Mouse (Mus musculus) midbrain, embryonic 14.5 days (tissue): ENCODE data around the gene Slc3a1. TPM values are rescaled to one million over a fixed set of nuclear protein-coding genes. Genes with fewer than 3 reads are reported as not detected.

Source experiments
- ATAC-seq: fragments of 200-750 bp; cut with Nextera tagmentation; 2 replicates; pipeline ENCODE4 v1.8.0; 2017; ENCODE audit warnings: moderate number of reproducible peaks, moderate library complexity; ENCODE audit not compliant: low FRiP score, low TSS enrichment
- DNase-seq: peaks from one replicate; pipeline ENCODE4 v3.0.0-alpha.2; 2015
- H3K27ac ChIP-seq: fragments of 300-500 bp; sonication (generic); replicated peaks from 2 replicates; pipeline ENCODE4 v1.5.1; 2014; ENCODE audit warnings: mild to moderate bottlenecking, low read depth, low read length, moderate library complexity
- H3K27me3 ChIP-seq: fragments of 300-500 bp; sonication (generic); 2 replicates; pipeline ENCODE4 v1.6.1; 2014; ENCODE audit warnings: low read length, control low read depth, mixed read lengths; ENCODE audit not compliant: control insufficient read depth, insufficient read depth
- H3K36me3 ChIP-seq: fragments of 300-500 bp; sonication (generic); 2 replicates; pipeline ENCODE4 v1.6.1; 2014; ENCODE audit warnings: low read length, control low read depth; ENCODE audit not compliant: control insufficient read depth, insufficient read depth
- H3K4me1 ChIP-seq: fragments of 300-500 bp; sonication (generic); 2 replicates; pipeline ENCODE4 v1.6.1; 2014; ENCODE audit warnings: mild to moderate bottlenecking, antibody characterized with exemption, low read length, control low read depth; ENCODE audit not compliant: control insufficient read depth, insufficient read depth
- H3K4me2 ChIP-seq: fragments of 300-500 bp; sonication (generic); 2 replicates; pipeline ENCODE4 v1.6.1; 2014; ENCODE audit warnings: mild to moderate bottlenecking, low read length, moderate library complexity
- H3K4me3 ChIP-seq: fragments of 300-500 bp; sonication (generic); replicated peaks from 2 replicates; pipeline ENCODE4 v1.5.1; 2014; ENCODE audit warnings: low read depth, low read length
- H3K9ac ChIP-seq: fragments of 300-500 bp; sonication (generic); replicated peaks from 2 replicates; pipeline ENCODE4 v1.6.1; 2014; ENCODE audit warnings: mild to moderate bottlenecking, low read length, moderate library complexity
- H3K9me3 ChIP-seq: fragments of 300-500 bp; sonication (generic); 2 replicates; pipeline ENCODE4 v1.6.1; 2016; ENCODE audit warnings: low read length, control low read depth, mixed read lengths; ENCODE audit not compliant: control insufficient read depth
- WGBS: fragments of 180-500 bp; shearing (Covaris S2); extraction: QIAGEN DNeasy Blood & Tissue Kit; methylation state at CpG from one replicate; pipeline ENCODE4 v1.1.7; 2014; 5-methylcytosine and 5-hydroxymethylcytosine counted together
- polyA plus RNA-seq: library from polyadenylated mRNA; unstranded; fragments of >200 nt; fragmentation: Nextera tagmentation; extraction: Ambion mirVana; gene quantifications from 2 replicates; pipeline ENCODE4 v1.2.1, GENCODE M21; 2014

The Slc3a1 gene
- polyA plus RNA-seq, 1 experiment from 2014 or later, result 0.37 TPM

GRCm38 (mm10) chr17:85027247-85027646, 929 bp upstream of the Slc3a1 start:
- no peak overlapping the region for H3K4me2 ChIP-seq
- no peak overlapping the region for H3K9ac ChIP-seq
- 89% methylated on average over 3 of the region's 3 CpGs for WGBS
- H3K27me3 ChIP-seq, result no peaks in the 10 kb centered on the region
- H3K36me3 ChIP-seq, result no peaks in the 10 kb centered on the region
- H3K9me3 ChIP-seq, result no peaks in the 10 kb centered on the region
- no peaks in the 10 kb centered on the region for H3K4me1 ChIP-seq
- DNase-seq (no peak), ATAC-seq (no peak)
- no peak overlapping the region for H3K4me3 ChIP-seq
- no peak overlapping the region for H3K27ac ChIP-seq

- no peak for DNase-seq
- Histone ChIP-seq H3K9ac (no peak overlapping the region), H3K4me1 (no peaks in the 10 kb centered on the region), H3K4me3 (no peak overlapping the region), H3K27ac (no peak overlapping the region), H3K36me3 (no peaks in the 10 kb centered on the region), H3K4me2 (no peak overlapping the region), H3K27me3 (no peaks in the 10 kb centered on the region), H3K9me3 (no peaks in the 10 kb centered on the region)
- ATAC-seq, result no peak
- 93% methylated on average over 10 of the region's 10 CpGs for WGBS
Measured at GRCm38 (mm10) chr17:85028797-85029196, 621 bp downstream of the Slc3a1 start.

- H3K4me3 ChIP-seq, result no peak overlapping the region
- no peaks in the 10 kb centered on the region for H3K9me3 ChIP-seq
- WGBS, result 79% methylated on average over 5 of the region's 5 CpGs
- H3K4me2 ChIP-seq, result no peak overlapping the region
- no peaks in the 10 kb centered on the region for H3K4me1 ChIP-seq
- no peak overlapping the region for H3K27ac ChIP-seq
- no peak overlapping the region for H3K9ac ChIP-seq
- H3K36me3 ChIP-seq, result no peaks in the 10 kb centered on the region
- DNase-seq, result no peak
- H3K27me3 ChIP-seq, result no peaks in the 10 kb centered on the region
- no peak for ATAC-seq
Measured at GRCm38 (mm10) chr17:85030651-85031050, 2.5 kb downstream of the Slc3a1 start.

DNA sequence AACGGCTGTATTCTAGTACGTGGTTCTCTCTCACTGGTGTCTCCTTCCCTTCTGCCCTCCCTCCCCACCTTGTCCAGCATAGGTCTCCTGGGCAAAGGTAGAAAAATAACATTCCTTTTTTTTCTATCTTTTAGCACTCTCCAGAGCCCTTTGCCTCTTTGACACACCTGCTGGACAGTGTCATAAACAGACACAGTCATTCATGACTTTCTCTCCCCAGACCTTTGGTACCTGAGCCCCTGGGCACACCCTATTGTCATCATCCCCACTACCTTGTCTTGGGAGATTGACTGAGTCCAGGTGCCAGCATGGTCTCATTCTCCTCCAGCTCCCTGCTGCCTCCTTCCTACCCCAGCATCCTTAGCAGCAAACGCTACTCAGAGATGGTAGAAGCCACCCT, 4.9 kb downstream of the Slc3a1 start:
- WGBS, result 88% methylated on average over 3 of the region's 3 CpGs
- Histone ChIP-seq H3K27ac (no peak overlapping the region), H3K9me3 (no peaks in the 10 kb centered on the region), H3K4me2 (no peak overlapping the region), H3K36me3 (no peaks in the 10 kb centered on the region), H3K9ac (no peak overlapping the region), H3K4me1 (no peaks in the 10 kb centered on the region), H3K4me3 (no peak overlapping the region), H3K27me3 (no peaks in the 10 kb centered on the region)
- ATAC-seq, result no peak
- no peak for DNase-seq

- no peak overlapping the region for H3K4me2 ChIP-seq
- H3K9ac ChIP-seq, result no peak overlapping the region
- whole genome bisulfite sequencing, result 66% methylated on average over 11 of the region's 11 CpGs
- H3K4me3 ChIP-seq, result no peak overlapping the region
- no peaks in the 10 kb centered on the region for H3K9me3 ChIP-seq
- no peaks in the 10 kb centered on the region for H3K36me3 ChIP-seq
- no peaks in the 10 kb centered on the region for H3K27me3 ChIP-seq
- no peak overlapping the region for H3K27ac ChIP-seq
- H3K4me1 ChIP-seq, result no peaks in the 10 kb centered on the region
- ATAC-seq, result no peak
- DNase-seq, result peak; percentile 18
Measured at GRCm38 (mm10) chr17:85034068-85034467, 5.9 kb downstream of the Slc3a1 start.

DNA sequence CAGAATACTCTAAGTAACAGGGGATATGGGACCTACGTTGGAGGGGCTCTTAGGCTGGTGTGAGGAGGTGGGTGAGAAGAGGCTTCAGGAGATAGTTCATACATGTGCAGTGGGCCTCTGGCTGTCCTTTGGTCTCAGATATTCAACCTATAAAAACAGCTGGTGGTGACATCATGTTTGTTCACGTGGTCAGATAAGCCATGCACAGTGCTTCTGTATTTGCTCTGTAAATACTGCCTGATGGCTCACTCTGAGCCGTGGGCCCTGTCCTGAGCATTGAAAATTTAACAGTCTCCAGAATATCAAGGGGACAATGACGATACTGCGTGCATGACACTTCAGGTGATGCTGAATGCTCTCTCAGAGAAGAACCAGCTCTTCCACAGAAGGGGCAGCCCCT, 9.7 kb downstream of the Slc3a1 start:
- no peaks in the 10 kb centered on the region for H3K36me3 ChIP-seq
- 86% methylated on average over 5 of the region's 5 CpGs for WGBS
- no peak overlapping the region for H3K4me3 ChIP-seq
- H3K9ac ChIP-seq, result no peak overlapping the region
- DNase-seq (no peak), ATAC-seq (no peak)
- no peaks in the 10 kb centered on the region for H3K9me3 ChIP-seq
- H3K27me3 ChIP-seq, result no peaks in the 10 kb centered on the region
- no peak overlapping the region for H3K27ac ChIP-seq
- H3K4me1 ChIP-seq, result no peaks in the 10 kb centered on the region
- H3K4me2 ChIP-seq, result no peak overlapping the region

DNA sequence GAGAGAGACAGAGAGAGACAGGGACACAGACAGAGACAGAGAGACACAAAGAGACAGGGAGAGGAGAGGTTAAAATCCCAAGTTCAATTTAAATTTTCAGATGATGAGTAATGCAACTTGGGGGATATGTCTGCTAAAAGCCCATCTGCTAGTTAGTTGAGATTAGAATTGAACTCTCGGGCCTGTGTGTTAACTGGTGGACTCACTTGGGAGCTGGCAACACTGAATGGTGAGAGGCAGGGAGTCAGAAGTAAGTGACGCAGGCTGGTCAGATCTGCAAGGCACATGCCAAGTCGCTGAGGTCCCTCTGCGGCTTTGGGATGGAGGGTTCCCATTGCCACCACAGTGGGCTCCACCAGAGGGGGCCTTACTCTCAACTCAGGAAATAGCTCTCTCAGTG, 10.1 kb downstream of the Slc3a1 start:
- Histone ChIP-seq H3K4me3 (no peak overlapping the region), H3K4me2 (no peak overlapping the region), H3K9me3 (no peaks in the 10 kb centered on the region), H3K4me1 (no peaks in the 10 kb centered on the region), H3K36me3 (no peaks in the 10 kb centered on the region), H3K27me3 (no peaks in the 10 kb centered on the region), H3K9ac (no peak overlapping the region), H3K27ac (no peak overlapping the region)
- DNase-seq, result no peak
- ATAC-seq, result no peak
- WGBS, result 83% methylated on average over 4 of the region's 4 CpGs

DNA sequence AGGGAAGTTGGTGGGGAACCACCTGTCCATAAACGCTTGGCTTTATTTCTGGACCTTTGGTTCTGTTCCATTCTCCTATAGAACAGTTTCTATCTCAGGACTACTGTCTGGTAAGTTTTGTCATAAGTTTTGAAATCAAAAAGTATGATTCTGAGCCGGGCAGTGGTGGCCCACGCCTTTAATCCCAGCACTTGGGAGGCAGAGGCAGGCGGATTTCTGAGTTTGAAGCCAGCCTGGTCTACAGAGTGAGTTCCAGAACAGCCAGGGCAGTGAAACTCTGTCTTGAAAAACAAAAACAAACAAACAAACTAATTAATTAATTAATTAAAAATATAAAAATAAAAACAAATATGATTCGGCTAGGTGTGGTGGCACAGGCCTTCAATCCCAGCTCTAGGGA, 10.6 kb downstream of the Slc3a1 start:
- no peak for DNase-seq
- Histone ChIP-seq H3K36me3 (no peaks in the 10 kb centered on the region), H3K27ac (no peak overlapping the region), H3K9ac (no peak overlapping the region), H3K4me2 (no peak overlapping the region), H3K4me3 (no peak overlapping the region), H3K27me3 (no peaks in the 10 kb centered on the region), H3K4me1 (no peaks in the 10 kb centered on the region), H3K9me3 (no peaks in the 10 kb centered on the region)
- WGBS, result over 99% methylated on average over 5 of the region's 5 CpGs
- ATAC-seq, result no peak

DNA sequence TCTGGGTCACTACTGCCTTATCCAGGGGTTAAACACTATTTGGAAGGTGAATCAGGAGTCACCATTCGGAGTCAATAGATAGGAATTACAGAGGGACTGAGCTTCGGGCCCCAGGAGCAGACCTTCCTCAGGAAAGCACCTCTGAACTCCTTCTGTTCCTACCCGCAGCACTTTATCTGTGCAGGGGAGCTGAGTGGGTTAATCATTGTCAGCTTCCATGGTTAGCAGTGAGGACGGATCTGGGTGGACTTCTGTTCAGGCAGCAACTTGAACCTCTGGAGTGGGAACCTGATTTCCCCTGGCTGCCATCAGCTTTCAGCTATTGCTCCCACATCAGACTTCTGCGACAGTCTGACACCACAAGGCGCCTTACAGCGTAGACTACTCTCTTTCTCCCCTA, 12.7 kb downstream of the Slc3a1 start:
- DNase-seq, result no peak
- H3K27ac ChIP-seq, result no peak overlapping the region
- H3K36me3 ChIP-seq, result no peaks in the 10 kb centered on the region
- no peak overlapping the region for H3K4me3 ChIP-seq
- H3K9ac ChIP-seq, result no peak overlapping the region
- ATAC-seq, result no peak
- no peak overlapping the region for H3K4me2 ChIP-seq
- H3K9me3 ChIP-seq, result no peaks in the 10 kb centered on the region
- H3K4me1 ChIP-seq, result no peaks in the 10 kb centered on the region
- WGBS, result 87% methylated on average over 7 of the region's 7 CpGs
- H3K27me3 ChIP-seq, result no peaks in the 10 kb centered on the region
